In genomic region chr11:100750127-100750526, GRCm38 (mm10) we compare ENCODE assay signal across 27 mouse cellular contexts. TPM values are rescaled to one million over a fixed set of nuclear protein-coding genes. Genes with fewer than 3 reads are reported as not detected.
"Had no signal": no experiment of that assay in that cellular context is flagged by ENCODE, and none has a peak within 500 bp of the region (broad histone marks: within the 10 kb centered on the region; RNA-seq: fewer than 3 reads in every experiment).

No protein-coding gene starts in this region.

- H3K4me1 ChIP-seq: lung, embryonic 15.5 days; midbrain, embryonic 10.5 days; midbrain, embryonic 12.5 days had no signal

- H3K9me3 ChIP-seq: liver, embryonic 13.5 days; liver, embryonic 15.5 days; lung, embryonic 15.5 days; midbrain, embryonic 10.5 days; midbrain, embryonic 12.5 days; neural tube, embryonic 13.5 days; neural tube, embryonic 15.5 days had no signal

- DNase-seq: liver, embryonic 13.5 days; liver, postnatal 0 days; lung, adult 2 months; lung, postnatal 14 days; lung, postnatal 36 days; midbrain, embryonic 14.5 days; retina, postnatal 1 day; right cerebral cortex, postnatal 4 days; spleen, adult 18-20 months; thymus, adult 18-20 months; thymus, postnatal 14 days; thymus, postnatal 36 days had no signal

- H3K27ac ChIP-seq: liver, embryonic 13.5 days; liver, embryonic 15.5 days; lung, embryonic 15.5 days; midbrain, embryonic 10.5 days; midbrain, embryonic 12.5 days; neural tube, embryonic 13.5 days; neural tube, embryonic 15.5 days had no signal

- H3K36me3 ChIP-seq: liver, embryonic 13.5 days; liver, embryonic 15.5 days; lung, embryonic 15.5 days had no signal

- H3K9ac ChIP-seq: liver, embryonic 13.5 days; liver, embryonic 15.5 days; liver, postnatal 0 days; lung, embryonic 15.5 days; midbrain, embryonic 12.5 days; neural tube, embryonic 13.5 days; neural tube, embryonic 15.5 days had no signal

- H3K4me3 ChIP-seq: liver, embryonic 13.5 days; liver, embryonic 15.5 days; lung, embryonic 15.5 days; midbrain, embryonic 10.5 days; midbrain, embryonic 12.5 days; myocyte; neural tube, embryonic 13.5 days; neural tube, embryonic 15.5 days had no signal

RNA-seq across cellular contexts. Expression of gene Kcnh4, which starts 9.6 kb away (rescaled TPM):
- total RNA-seq: megakaryocyte-erythroid progenitor cell, adult 5-6 weeks had no signal
- polyA plus RNA-seq: liver, embryonic 13.5 days; liver, embryonic 15.5 days; liver, postnatal 0 days; lung, embryonic 15.5 days; lung, postnatal 0 days; thymus, postnatal 0 days had no signal

RNA-seq across cellular contexts. Expression of gene Hcrt, which starts 12.6 kb away (rescaled TPM):
- total RNA-seq: megakaryocyte-erythroid progenitor cell, adult 5-6 weeks had no signal
- polyA plus RNA-seq: liver, embryonic 13.5 days; liver, embryonic 15.5 days; liver, postnatal 0 days; lung, adult 2 months; lung, embryonic 15.5 days; lung, postnatal 0 days; midbrain, embryonic 12.5 days; midbrain, embryonic 14.5 days; myocyte; neural tube, embryonic 11.5 days; neural tube, embryonic 13.5 days; small intestine, adult 2 months; stomach, embryonic 14.5 days; stomach, embryonic 16.5 days had no signal

RNA-seq across cellular contexts. Expression of gene Hspb9, which starts 36.5 kb away (rescaled TPM):
- total RNA-seq: megakaryocyte-erythroid progenitor cell, adult 5-6 weeks had no signal
- polyA plus RNA-seq: midbrain, embryonic 16.5 days; neural tube, embryonic 11.5 days; neural tube, embryonic 15.5 days; small intestine, adult 2 months; thymus, postnatal 0 days had no signal
